ENCODE assay signal across 8 mouse cellular contexts in genomic region chr11:95075197-95076040, GRCm38 (mm10). TPM values are rescaled to one million over a fixed set of nuclear protein-coding genes. Genes with fewer than 3 reads are reported as not detected.
A peak's percentile ranks its signal among the peaks of the same experiment; 100 is the strongest.
DNase-seq lines count a peak whose midpoint lies in the region; ATAC-seq lines count a peak whose summit lies in the region.

No protein-coding gene starts in this region.

- H3K9ac ChIP-seq in kidney, embryonic 16.5 days (replicated peaks; ENCODE audit: low read length) = peak overlapping the region; percentile 77
- H3K9ac ChIP-seq in midbrain, embryonic 12.5 days (replicated peaks) = peak overlapping the region; percentile 61; the same call in 1 of the 2 replicates

- peak overlapping the region; percentile 87 for H3K27ac ChIP-seq in kidney, embryonic 16.5 days (ENCODE audit: low read length)
- no peak overlapping the region for H3K27ac ChIP-seq in midbrain, embryonic 12.5 days (replicated peaks)

- H3K36me3 ChIP-seq in kidney, embryonic 16.5 days (ENCODE audit: insufficient read depth, low read length) = no peaks in the 10 kb centered on the region
- H3K36me3 ChIP-seq in midbrain, embryonic 12.5 days = no peaks in the 10 kb centered on the region

- peak; percentile 27 for ATAC-seq in kidney, embryonic 16.5 days (ENCODE audit: low FRiP score, low TSS enrichment)
- 0 out of 2 replicates have a peak, but pooled peaks have one; percentile 2 for ATAC-seq in midbrain, embryonic 12.5 days (ENCODE audit: low FRiP score, low read depth)

- DNase-seq in kidney, adult 18-20 months = peak; percentile 28
- no peak for DNase-seq in kidney, postnatal 25 days
- DNase-seq in embryo, embryonic 9.5 days (ENCODE audit: extremely low spot score) = peak; percentile 47
- no peak for DNase-seq in urinary bladder, postnatal 36 days (ENCODE audit: low spot score in 2 of 2)
- DNase-seq in left cerebral cortex, adult 9 months (ENCODE audit: low spot score in 2 of 2) = no peak
- DNase-seq in ovary, adult 18-20 months (ENCODE audit: low spot score) = no peak

- H3K27me3 ChIP-seq in kidney, embryonic 16.5 days (ENCODE audit: insufficient read depth, low read length) = no peaks in the 10 kb centered on the region
- peaks cover 75% of the 10 kb centered on the region for H3K27me3 ChIP-seq in midbrain, embryonic 12.5 days

- 2% methylated on average over 19 of the region's 19 CpGs for WGBS in kidney, embryonic 16.5 days
- 8% methylated on average over 19 of the region's 19 CpGs for WGBS in midbrain, embryonic 12.5 days

- peak overlapping the region; percentile 82 for H3K4me2 ChIP-seq in kidney, embryonic 16.5 days (replicated peaks; ENCODE audit: low read depth, low read length)
- H3K4me2 ChIP-seq in midbrain, embryonic 12.5 days (replicated peaks) = peak overlapping the region; percentile 92

- H3K4me3 ChIP-seq in kidney, embryonic 16.5 days (ENCODE audit: low read length) = peak overlapping the region; percentile 70
- H3K4me3 ChIP-seq in midbrain, embryonic 12.5 days = peak overlapping the region; percentile 62

- H3K4me1 ChIP-seq in kidney, embryonic 16.5 days (ENCODE audit: insufficient read depth, low read length) = peaks cover 74% of the 10 kb centered on the region
- peaks cover 16% of the 10 kb centered on the region for H3K4me1 ChIP-seq in midbrain, embryonic 12.5 days

- H3K9me3 ChIP-seq in kidney, embryonic 16.5 days (ENCODE audit: low read length) = no peaks in the 10 kb centered on the region
- H3K9me3 ChIP-seq in midbrain, embryonic 12.5 days = no peaks in the 10 kb centered on the region

RNA-seq across cellular contexts. Expression of gene Itga3, which starts 1.2 kb away (rescaled TPM):
- polyA plus RNA-seq in kidney, embryonic 16.5 days (2015; fragmentation: Nextera tagmentation; extraction: Ambion mirVana) = 25.5 and 25.8 TPM in 2 replicates
- 6.3 and 6.5 TPM in 2 replicates for polyA plus RNA-seq in midbrain, embryonic 12.5 days (2016; fragmentation: Nextera tagmentation; extraction: Ambion mirVana)

RNA-seq across cellular contexts. Expression of gene Pdk2, which starts 34.3 kb away (rescaled TPM):
- 72.3 and 85.2 TPM in 2 replicates for polyA plus RNA-seq in kidney, embryonic 16.5 days (2015; fragmentation: Nextera tagmentation; extraction: Ambion mirVana)
- polyA plus RNA-seq in midbrain, embryonic 12.5 days (2016; fragmentation: Nextera tagmentation; extraction: Ambion mirVana) = 19.1 and 22.7 TPM in 2 replicates

RNA-seq across cellular contexts. Expression of gene Dlx3, which starts 44.5 kb away (rescaled TPM):
- polyA plus RNA-seq in kidney, embryonic 16.5 days (2015; fragmentation: Nextera tagmentation; extraction: Ambion mirVana) = 1.1 TPM in 2 replicates
- 0.67 and 0.71 TPM in 2 replicates for polyA plus RNA-seq in midbrain, embryonic 12.5 days (2016; fragmentation: Nextera tagmentation; extraction: Ambion mirVana)

Comparison
In these comparisons a context has a peak if more than half of its experiments do, and no peak if none do; other contexts are left out.
1. DNase-seq: peak in kidney, adult 18-20 months (single experiment) and embryo, embryonic 9.5 days (single experiment); none in kidney, postnatal 25 days (0 of 2), urinary bladder, postnatal 36 days (0 of 2), left cerebral cortex, adult 9 months (0 of 2) and ovary, adult 18-20 months (single experiment).